Mouse (Mus musculus) kidney, adult 8-10 months (tissue): ENCODE results near the gene Spata25.

Source experiments
- DNase-seq, 2 experiments: peaks; one replicate each; pipeline ENCODE4 v3.0.0; 2022

The Spata25 gene

GRCm38 (mm10) chr2:164779481-164780086 is 48.8 kb downstream of the Spata25 start, which contains the start of gene Tnnc2:
TSS of gene Tnnc2 (minus strand) at chr2:164779967.
- no peak for DNase-seq

DNA sequence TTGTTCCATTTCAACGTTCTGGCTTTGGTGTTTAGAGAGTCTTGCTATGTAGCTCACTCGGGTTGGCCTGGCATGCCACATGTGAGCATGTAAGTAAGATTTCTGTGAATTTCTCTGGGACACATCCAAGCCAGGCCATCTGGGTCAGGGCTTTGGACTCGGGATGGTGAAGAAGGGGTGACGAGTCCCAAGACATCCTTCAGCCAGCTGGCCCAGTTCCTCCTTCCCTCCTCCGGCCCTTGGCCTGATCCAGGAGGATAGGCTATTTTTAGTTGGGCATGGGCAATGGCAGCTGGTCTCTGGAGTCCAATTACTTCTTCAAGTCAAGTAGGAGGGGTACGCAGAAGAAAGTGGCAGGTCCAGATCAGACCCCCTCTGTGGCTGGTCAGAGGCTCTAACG is 49.5 kb downstream of the Spata25 start:
- DNase-seq: no peak

DNA sequence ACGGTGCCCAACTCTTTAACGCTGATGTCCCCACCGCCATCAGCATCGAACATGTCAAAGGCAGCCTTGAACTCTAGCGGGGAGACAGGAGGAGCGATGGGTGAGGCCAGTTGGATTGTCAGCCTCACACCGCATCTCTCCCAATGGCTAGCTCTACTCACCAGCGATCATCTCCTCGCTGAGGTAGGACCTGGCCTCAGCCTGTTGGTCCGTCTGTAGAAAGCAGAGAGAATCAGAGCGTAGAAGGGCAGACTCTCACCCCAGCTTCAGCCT is 50.4 kb downstream of the Spata25 start:
- no peak for DNase-seq

- no peak for DNase-seq
Measured at GRCm38 (mm10) chr2:164777246-164778014, 50.9 kb downstream of the Spata25 start.

DNA sequence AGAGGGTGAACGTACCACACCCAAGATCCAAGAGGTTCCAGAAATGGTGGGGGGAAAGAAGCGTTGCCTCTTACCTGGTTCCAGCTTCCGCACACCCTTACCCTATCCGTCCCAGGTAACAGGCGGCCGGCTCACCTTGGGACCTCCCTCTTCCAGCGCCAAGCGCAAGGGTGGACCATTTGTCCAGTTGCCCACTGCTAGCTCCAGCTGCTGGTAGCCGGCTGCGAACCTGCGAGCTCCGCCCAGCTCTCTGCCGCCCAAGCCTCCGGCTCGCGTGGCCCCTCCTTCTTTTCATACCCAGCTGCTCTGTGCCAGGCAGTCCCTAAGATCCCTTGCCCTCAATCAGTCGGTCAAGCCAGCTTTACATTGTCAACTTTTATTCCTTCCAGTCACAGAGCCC is 51.5 kb downstream of the Spata25 start:
- no peak for DNase-seq
